Mouse (Mus musculus): Measurements from ENCODE around the gene Psg16.

Gene Psg16

GRCm38 (mm10) chr7:17135307-17135706, 61.5 kb downstream of the Psg16 start:
- no peak for DNase-seq

GRCm38 (mm10) chr7:17149931-17150330, 76.1 kb downstream of the Psg16 start, which contains the start of gene Ceacam3:
TSS of gene Ceacam3 (plus strand) at chr7:17150282.
- no peak for DNase-seq

- DNase-seq: peak; percentile 65 to 73
These were observed 81.8 kb downstream of the Psg16 start for GRCm38 (mm10) chr7:17155634-17156033.

GRCm38 (mm10) chr7:17156885-17157677, 83.2 kb downstream of the Psg16 start:
- DNase-seq: peak in 1 of 2 experiments; percentile 7

GRCm38 (mm10) chr7:17159011-17159410, 85.2 kb downstream of the Psg16 start:
- peak in 1 of 2 experiments; percentile 12 for DNase-seq

- DNase-seq: no peak
These were observed 98.0 kb downstream of the Psg16 start for GRCm38 (mm10) chr7:17171827-17172226.
